Mouse (Mus musculus) kidney, adult 2 months (tissue): ENCODE data around the gene Acvrl1. TPM values are rescaled to one million over a fixed set of nuclear protein-coding genes. Genes with fewer than 3 reads are reported as not detected.

ENCODE experiments used
- DNase-seq: peaks from one replicate; pipeline ENCODE4 v3.0.0; 2021
- H3K27ac ChIP-seq: fragments of 200-500 bp; 2 replicates; pipeline ENCODE4 v1.5.1; 2012; ENCODE audit warnings: low read depth, low read length, control low read depth, inconsistent platforms; ENCODE audit not compliant: insufficient read depth
- H3K27me3 ChIP-seq: fragments of 200-500 bp; replicated peaks from 2 replicates; pipeline ENCODE4 v1.6.1; 2012; ENCODE audit warnings: mild to moderate bottlenecking, moderate library complexity, low read length, inconsistent platforms; ENCODE audit not compliant: control insufficient read depth, insufficient read depth
- H3K36me3 ChIP-seq: fragments of 200-500 bp; 2 replicates; pipeline ENCODE4 v1.6.1; 2012; ENCODE audit warnings: mild to moderate bottlenecking, moderate library complexity, low read length, inconsistent platforms; ENCODE audit not compliant: control insufficient read depth, insufficient read depth
- H3K4me1 ChIP-seq: fragments of 200-500 bp; 2 replicates; pipeline ENCODE4 v1.6.1; 2011; ENCODE audit warnings: low read length; ENCODE audit not compliant: control insufficient read depth, insufficient read depth
- H3K4me3 ChIP-seq: fragments of 200-500 bp; 2 replicates; pipeline ENCODE4 v1.5.1; 2011; ENCODE audit warnings: mild to moderate bottlenecking, low read depth, low read length, control low read depth; ENCODE audit not compliant: insufficient read depth
- CTCF ChIP-seq: fragments of 200-500 bp; conservative IDR thresholded peaks from 2 replicates; pipeline ENCODE4 v1.5.1; 2011; ENCODE audit warnings: low read depth, mild to moderate bottlenecking, control low read depth, low read length, moderate library complexity, mixed read lengths; ENCODE audit not compliant: insufficient read depth, insufficient read length
- POLR2A ChIP-seq: fragments of 200-500 bp; IDR thresholded peaks from one replicate; pipeline ENCODE4 v1.6.1; 2011; ENCODE audit warnings: low read depth, low read length, control low read depth
- WGBS: fragments of 180-500 bp; shearing (Covaris S2); methylation state at CpG from one replicate; pipeline ENCODE4 v1.1.7; 2018; 5-methylcytosine and 5-hydroxymethylcytosine counted together
- polyA plus RNA-seq: library from polyadenylated mRNA; depleted of rRNA; stranded (reverse); fragments of >200 nt; gene quantifications from 2 replicates; pipeline ENCODE4 v1.2.3, GENCODE M21; 2012; rRNA removed

The Acvrl1 gene
- polyA plus RNA-seq, 1 experiment, result 34.1 TPM

DNA sequence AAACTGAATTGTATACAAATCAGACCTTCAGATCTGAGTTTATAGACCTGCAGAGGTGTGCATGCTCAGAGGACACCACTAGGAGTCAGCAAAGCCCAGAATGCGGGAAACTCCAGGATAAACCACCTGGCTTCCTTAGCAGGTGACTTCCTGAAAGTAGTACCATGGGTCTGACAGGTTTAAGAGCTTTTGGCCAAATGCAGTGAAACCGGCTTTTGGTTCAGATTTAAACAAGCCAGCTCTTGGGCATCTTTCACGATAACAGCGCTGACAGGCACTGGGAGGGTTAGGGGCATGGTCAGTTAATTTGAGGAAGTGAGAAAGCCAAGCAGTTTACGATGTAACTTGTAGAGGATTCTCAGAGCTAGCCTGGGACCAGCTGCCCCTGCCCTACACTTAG is 59.6 kb downstream of the Acvrl1 start:
- H3K36me3 ChIP-seq, result no peaks in the 10 kb centered on the region
- H3K27ac ChIP-seq, result no peak overlapping the region
- peaks cover 35% of the 10 kb centered on the region for H3K4me1 ChIP-seq
- H3K4me3 ChIP-seq, result no peak overlapping the region
- no peaks in the 10 kb centered on the region for H3K27me3 ChIP-seq
- peak; percentile 60 for TF ChIP-seq CTCF
- no peak for TF ChIP-seq POLR2A
- no peak for DNase-seq
- 47% methylated on average over 5 of the region's 5 CpGs for WGBS

DNA sequence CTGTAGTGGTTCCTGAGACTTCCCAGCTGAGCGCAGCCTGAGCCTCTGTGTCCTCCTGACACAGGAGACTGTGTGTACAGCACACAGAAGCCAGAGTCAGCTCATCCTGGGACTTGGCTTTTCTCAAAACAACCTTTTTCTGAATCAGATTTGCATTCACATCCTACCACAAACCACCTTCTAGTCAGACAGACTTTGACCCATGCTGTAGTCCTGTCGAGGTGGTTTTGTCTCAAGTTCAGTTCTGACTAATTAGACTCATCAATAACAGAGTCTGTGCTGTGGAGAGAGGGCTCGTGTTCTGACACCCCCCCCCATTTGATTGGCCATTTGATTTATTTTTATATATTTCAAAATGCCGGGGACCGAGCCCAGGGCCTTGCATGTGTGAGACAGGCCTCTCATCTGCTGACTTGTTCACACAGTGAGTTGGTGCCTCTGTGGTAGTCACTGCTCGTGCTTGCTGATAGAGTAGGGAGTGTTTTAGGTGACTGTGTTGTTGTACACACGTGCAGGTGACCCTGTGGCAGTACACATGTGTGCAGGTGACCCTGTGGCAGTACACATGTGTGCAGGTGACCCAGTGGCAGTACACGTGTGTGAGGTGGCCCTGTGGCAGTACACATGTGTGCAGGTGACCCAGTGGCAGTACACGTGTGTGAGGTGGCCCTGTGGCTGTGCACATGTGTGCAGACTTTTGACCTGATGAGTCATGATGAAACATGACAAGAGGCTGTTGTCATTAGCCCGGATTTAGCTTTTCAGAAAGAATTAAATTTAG is 61.8 kb downstream of the Acvrl1 start:
- H3K27me3 ChIP-seq, result no peaks in the 10 kb centered on the region
- WGBS, result 60% methylated on average over 10 of the region's 10 CpGs
- no peak overlapping the region for H3K4me3 ChIP-seq
- no peak for TF ChIP-seq CTCF
- TF ChIP-seq POLR2A, result no peak
- H3K27ac ChIP-seq, result no peak overlapping the region
- no peak for DNase-seq
- peaks cover 53% of the 10 kb centered on the region for H3K4me1 ChIP-seq
- no peaks in the 10 kb centered on the region for H3K36me3 ChIP-seq

DNA sequence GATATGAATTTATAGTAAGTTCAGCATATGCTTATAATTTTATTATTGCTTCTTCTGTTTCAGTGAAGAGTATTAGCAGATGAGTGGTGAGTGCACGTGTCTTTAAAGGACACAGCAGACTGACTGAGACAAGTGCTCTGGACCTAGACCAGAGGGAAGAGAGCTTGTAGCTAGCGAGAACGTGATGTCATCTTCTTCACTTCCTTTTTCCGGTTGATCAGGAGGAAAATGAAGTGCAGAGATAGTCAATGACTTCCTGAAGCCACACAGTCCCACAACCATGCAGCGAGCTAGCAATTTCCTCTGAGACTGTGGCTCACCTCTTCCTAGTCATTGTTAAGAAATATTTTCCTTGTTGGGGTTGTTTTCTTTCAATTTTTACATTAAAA is 62.4 kb downstream of the Acvrl1 start:
- H3K27ac ChIP-seq, result no peak overlapping the region
- H3K27me3 ChIP-seq, result no peaks in the 10 kb centered on the region
- H3K4me1 ChIP-seq, result peaks cover 57% of the 10 kb centered on the region
- H3K36me3 ChIP-seq, result no peaks in the 10 kb centered on the region
- DNase-seq, result no peak
- no peak overlapping the region for H3K4me3 ChIP-seq
- TF ChIP-seq CTCF, result no peak
- TF ChIP-seq POLR2A, result no peak
- WGBS, result 45% methylated on average over 5 of the region's 5 CpGs

DNA sequence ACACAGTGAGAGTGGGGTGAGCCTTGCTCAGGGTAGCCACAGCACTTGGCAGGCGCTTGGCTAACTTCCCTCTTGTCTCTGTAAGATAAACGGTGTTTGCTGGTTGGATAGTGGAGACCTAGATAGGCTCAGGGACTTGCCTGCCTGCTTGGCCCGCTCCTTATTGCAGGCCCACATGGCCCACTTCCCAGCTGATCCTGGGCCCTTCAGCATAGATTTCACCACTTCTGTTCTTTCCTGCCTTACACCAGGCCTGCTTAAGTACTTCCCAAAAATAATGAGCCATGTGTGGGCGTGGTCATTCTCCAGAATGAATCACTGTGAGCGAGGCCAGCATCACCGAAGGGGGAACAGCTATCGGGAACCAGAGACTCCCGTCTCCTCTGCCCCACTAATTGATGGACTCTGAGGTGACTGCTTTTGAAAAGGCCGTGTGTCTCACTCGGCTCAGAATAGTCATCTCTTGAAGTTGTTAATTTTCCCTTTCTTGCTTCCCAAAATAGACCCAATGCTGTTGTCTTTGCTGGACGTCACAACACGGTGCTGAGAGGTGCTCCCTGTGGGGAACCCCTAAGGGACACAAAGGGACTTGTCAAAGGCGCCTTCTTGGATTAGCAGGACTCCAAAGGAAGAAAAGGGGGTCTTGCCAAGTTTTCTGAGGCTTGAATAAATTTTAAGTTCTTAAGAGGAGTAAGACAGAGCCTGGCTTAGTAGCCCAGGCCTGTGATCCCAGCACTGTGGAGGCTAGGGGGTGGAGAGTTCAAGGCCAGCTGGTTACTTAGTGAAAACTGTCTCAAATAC is 63.3 kb downstream of the Acvrl1 start:
- Histone ChIP-seq H3K36me3 (no peaks in the 10 kb centered on the region), H3K27me3 (no peaks in the 10 kb centered on the region), H3K27ac (no peak overlapping the region), H3K4me3 (no peak overlapping the region), H3K4me1 (peaks cover 66% of the 10 kb centered on the region)
- DNase-seq, result no peak
- 51% methylated on average over 13 of the region's 13 CpGs for WGBS
- TF ChIP-seq POLR2A (no peak), CTCF (no peak)

DNA sequence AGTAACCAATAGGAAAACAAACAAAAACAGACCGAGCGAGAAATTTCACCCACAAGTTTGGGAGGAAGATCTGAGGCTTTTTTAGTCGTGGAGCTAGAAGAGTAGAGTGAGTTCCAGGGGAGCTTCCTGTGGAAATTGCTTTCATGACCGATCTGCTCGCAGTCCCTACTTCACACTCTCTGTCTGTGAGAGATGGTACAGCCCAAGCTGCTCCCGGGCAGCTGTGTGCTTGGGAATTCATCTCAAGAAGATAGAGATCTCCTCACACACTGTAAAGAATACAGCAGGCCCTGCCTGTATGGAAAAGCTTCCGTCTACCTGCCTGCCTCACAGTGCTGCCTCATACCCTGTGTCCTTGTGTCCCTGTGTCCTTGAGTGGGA is 63.9 kb downstream of the Acvrl1 start:
- TF ChIP-seq POLR2A (no peak), CTCF (no peak)
- no peaks in the 10 kb centered on the region for H3K27me3 ChIP-seq
- 52% methylated on average over 7 of the region's 7 CpGs for WGBS
- no peak overlapping the region for H3K4me3 ChIP-seq
- H3K27ac ChIP-seq, result no peak overlapping the region
- DNase-seq, result no peak
- H3K36me3 ChIP-seq, result no peaks in the 10 kb centered on the region
- H3K4me1 ChIP-seq, result peaks cover 72% of the 10 kb centered on the region

DNA sequence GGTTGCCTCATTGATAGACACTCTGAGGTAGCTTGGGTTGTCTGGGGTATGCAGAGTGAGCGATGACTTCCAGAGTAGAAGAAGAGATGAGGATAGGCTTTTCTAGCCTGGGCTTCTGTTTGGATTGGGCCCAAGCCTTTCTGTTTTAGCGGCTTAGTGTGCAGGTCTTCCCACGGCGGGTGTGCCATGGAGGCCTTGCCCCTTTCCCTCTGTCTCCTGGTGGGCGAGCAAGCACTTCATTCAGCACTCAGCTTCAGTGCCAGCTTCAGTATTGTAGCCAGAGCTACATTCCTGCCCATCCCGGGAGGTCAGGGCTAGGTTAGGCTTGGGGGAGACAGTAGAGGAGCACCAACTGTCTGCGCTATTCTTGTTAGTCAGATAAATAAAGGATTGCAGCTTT is 64.3 kb downstream of the Acvrl1 start:
- no peak for DNase-seq
- Histone ChIP-seq H3K4me3 (no peak overlapping the region), H3K27ac (no peak overlapping the region; the same call in 1 of the 2 replicates), H3K27me3 (no peaks in the 10 kb centered on the region), H3K4me1 (peaks cover 76% of the 10 kb centered on the region), H3K36me3 (no peaks in the 10 kb centered on the region)
- TF ChIP-seq POLR2A, result no peak
- TF ChIP-seq CTCF, result no peak
- 66% methylated on average over 7 of the region's 7 CpGs for WGBS

DNA sequence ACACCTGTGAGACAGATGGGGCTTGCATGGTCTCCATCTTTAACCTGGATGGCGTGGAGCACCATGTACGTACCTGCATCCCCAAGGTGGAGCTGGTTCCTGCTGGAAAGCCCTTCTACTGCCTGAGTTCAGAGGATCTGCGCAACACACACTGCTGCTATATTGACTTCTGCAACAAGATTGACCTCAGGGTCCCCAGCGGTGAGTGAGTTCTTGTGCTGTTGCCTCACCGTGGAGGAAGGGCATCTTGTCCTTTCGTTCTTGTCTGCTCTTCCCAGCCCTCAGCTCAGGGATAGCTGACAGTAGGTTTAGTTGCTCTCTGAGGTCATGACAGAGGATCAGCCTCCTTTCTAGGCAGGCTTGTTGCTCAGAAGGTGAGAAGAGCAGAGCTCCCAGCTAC is 65.6 kb downstream of the Acvrl1 start:
- no peak overlapping the region for H3K4me3 ChIP-seq
- TF ChIP-seq POLR2A (no peak), CTCF (no peak)
- no peaks in the 10 kb centered on the region for H3K27me3 ChIP-seq
- no peak for DNase-seq
- peaks cover 74% of the 10 kb centered on the region for H3K4me1 ChIP-seq
- H3K27ac ChIP-seq, result peak overlapping the region; percentile 84
- 68% methylated on average over 6 of the region's 6 CpGs for WGBS
- H3K36me3 ChIP-seq, result no peaks in the 10 kb centered on the region

Other genes starting within 250 kb of the Acvrl1 start
- 0.23 TPM in 1 of 2 replicates, not detected in the other for gene Gm47841, start 81.1 kb upstream of the Acvrl1 start, polyA plus RNA-seq
- gene Fignl2, start 50.0 kb upstream of the Acvrl1 start, polyA plus RNA-seq, result 8.6 and 9.6 TPM in 2 replicates
- not detected in 2 replicates for gene Ankrd33, start 12.8 kb upstream of the Acvrl1 start, polyA plus RNA-seq
- gene Acvr1b, start 45.5 kb downstream of the Acvrl1 start, polyA plus RNA-seq, result 37.0 and 37.2 TPM in 2 replicates
- 6.2 and 7.0 TPM in 2 replicates for gene Grasp, start 95.7 kb downstream of the Acvrl1 start, polyA plus RNA-seq
- gene Nr4a1, start 125.7 kb downstream of the Acvrl1 start, polyA plus RNA-seq, result 4.9 and 5.7 TPM in 2 replicates
- 46.1 and 48.7 TPM in 2 replicates for gene Atg101, start 155.8 kb downstream of the Acvrl1 start, polyA plus RNA-seq
- gene 6030408B16Rik, start 164.7 kb downstream of the Acvrl1 start, polyA plus RNA-seq, result 0.13 and 0.37 TPM in 2 replicates
- gene Krt80, start 241.6 kb downstream of the Acvrl1 start, polyA plus RNA-seq, result 14.2 and 14.7 TPM in 2 replicates